Mouse (Mus musculus): ENCODE measurements around the gene BB287469. TPM values are rescaled to one million over a fixed set of nuclear protein-coding genes. Genes with fewer than 3 reads are reported as not detected.
A peak's percentile ranks its signal among the peaks of the same experiment; 100 is the strongest.
"Not testable (repeated sequence)": the region's sequence is repeated elsewhere in the genome, so short reads cannot be mapped to it uniquely, and the experiment has no call there.

Gene BB287469
- not detected in 2 replicates for total RNA-seq (2017)

- not testable (repeated sequence) for ATAC-seq (replicated peaks in 1 of 2; ENCODE audit: insufficient read depth in 1 of 2, low FRiP score in 2 of 2, low TSS enrichment in 1 of 2, low read depth in 1 of 2, poor library complexity in 2 of 2, severe bottlenecking in 2 of 2)
Observed at GRCm38 (mm10) chr12:87816277-87816676, at the start of gene BB287469. Gene BB287469 (plus strand): TSS chr12:87816577.

GRCm38 (mm10) chr12:87775655-87776054 is 40.7 kb upstream of the BB287469 start, which contains the start of gene Gm21319:
Gene Gm21319 (minus strand): TSS chr12:87775755.
- ATAC-seq (replicated peaks in 1 of 2; ENCODE audit: insufficient read depth in 1 of 2, low FRiP score in 2 of 2, low TSS enrichment in 1 of 2, low read depth in 1 of 2, poor library complexity in 2 of 2, severe bottlenecking in 2 of 2): not testable (repeated sequence)

- ATAC-seq (replicated peaks in 1 of 2; ENCODE audit: insufficient read depth in 1 of 2, low FRiP score in 2 of 2, low TSS enrichment in 1 of 2, low read depth in 1 of 2, poor library complexity in 2 of 2, severe bottlenecking in 2 of 2): not testable (repeated sequence)
Observed at GRCm38 (mm10) chr12:87795212-87795611, 21.2 kb upstream of the BB287469 start, which contains the start of gene Gm21936. Gene Gm21936 (plus strand): TSS chr12:87795512.

DNA sequence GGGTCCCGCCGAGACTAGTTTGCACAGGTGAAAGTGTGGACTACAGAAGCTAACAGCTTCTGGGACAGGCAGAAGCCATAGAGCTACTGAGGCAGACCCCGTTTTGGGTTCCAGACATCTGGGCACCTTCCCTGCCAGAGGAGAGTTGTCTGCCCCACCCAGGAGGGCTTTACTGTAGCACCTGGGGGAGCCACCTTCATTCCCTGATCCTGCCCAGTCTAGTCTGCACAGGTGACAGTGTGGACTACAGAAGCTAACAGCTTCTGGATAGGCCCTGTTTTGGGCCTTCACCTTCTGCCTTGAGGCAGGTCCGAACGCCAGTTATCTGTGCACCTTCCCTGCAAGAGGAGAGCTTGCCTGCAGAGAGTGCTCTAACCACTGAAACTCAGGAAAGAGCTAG is 18.4 kb upstream of the BB287469 start:
- ATAC-seq (replicated peaks in 1 of 2; ENCODE audit: insufficient read depth in 1 of 2, low FRiP score in 2 of 2, low TSS enrichment in 1 of 2, low read depth in 1 of 2, poor library complexity in 2 of 2, severe bottlenecking in 2 of 2): not testable (repeated sequence)

GRCm38 (mm10) chr12:87842239-87842638 is 25.9 kb downstream of the BB287469 start, which contains the start of gene Gm2001:
Gene Gm2001 (minus strand): TSS chr12:87842339.
- ATAC-seq (replicated peaks in 1 of 2; ENCODE audit: insufficient read depth in 1 of 2, low FRiP score in 2 of 2, low TSS enrichment in 1 of 2, low read depth in 1 of 2, poor library complexity in 2 of 2, severe bottlenecking in 2 of 2): not testable (repeated sequence)

DNA sequence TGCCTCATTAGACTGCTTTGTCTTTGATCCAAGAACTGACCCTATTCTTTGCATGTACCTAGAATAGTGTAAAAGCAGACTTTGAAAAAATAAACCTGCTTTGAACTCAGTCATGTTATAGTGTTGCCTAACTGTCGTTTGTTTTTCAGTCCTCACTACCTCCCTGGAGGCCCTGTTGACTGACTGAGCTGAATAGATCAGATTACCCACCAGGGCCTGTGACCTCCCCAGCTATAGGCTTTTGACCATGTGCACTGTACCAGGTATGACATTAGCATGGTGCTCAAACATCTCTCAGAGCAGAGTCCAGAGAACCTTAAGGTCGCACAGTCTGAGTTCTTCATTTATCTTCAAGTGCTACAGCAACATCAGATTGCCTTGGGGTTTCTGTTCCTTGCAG is 34.3 kb downstream of the BB287469 start:
- ATAC-seq (replicated peaks in 1 of 2; ENCODE audit: insufficient read depth in 1 of 2, low FRiP score in 2 of 2, low TSS enrichment in 1 of 2, low read depth in 1 of 2, poor library complexity in 2 of 2, severe bottlenecking in 2 of 2): not testable (repeated sequence)

- ATAC-seq (replicated peaks in 1 of 2; ENCODE audit: insufficient read depth in 1 of 2, low FRiP score in 2 of 2, low TSS enrichment in 1 of 2, low read depth in 1 of 2, poor library complexity in 2 of 2, severe bottlenecking in 2 of 2): not testable (repeated sequence)
Observed at GRCm38 (mm10) chr12:87856067-87856466, 39.7 kb downstream of the BB287469 start.

GRCm38 (mm10) chr12:87861740-87862692 is 45.6 kb downstream of the BB287469 start:
- ATAC-seq (replicated peaks in 1 of 2; ENCODE audit: insufficient read depth in 1 of 2, low FRiP score in 2 of 2, low TSS enrichment in 1 of 2, low read depth in 1 of 2, poor library complexity in 2 of 2, severe bottlenecking in 2 of 2): not testable (repeated sequence)

- not testable (repeated sequence) for ATAC-seq (replicated peaks in 1 of 2; ENCODE audit: insufficient read depth in 1 of 2, low FRiP score in 2 of 2, low TSS enrichment in 1 of 2, low read depth in 1 of 2, poor library complexity in 2 of 2, severe bottlenecking in 2 of 2)
Observed at GRCm38 (mm10) chr12:87863638-87864037, 47.3 kb downstream of the BB287469 start.

DNA sequence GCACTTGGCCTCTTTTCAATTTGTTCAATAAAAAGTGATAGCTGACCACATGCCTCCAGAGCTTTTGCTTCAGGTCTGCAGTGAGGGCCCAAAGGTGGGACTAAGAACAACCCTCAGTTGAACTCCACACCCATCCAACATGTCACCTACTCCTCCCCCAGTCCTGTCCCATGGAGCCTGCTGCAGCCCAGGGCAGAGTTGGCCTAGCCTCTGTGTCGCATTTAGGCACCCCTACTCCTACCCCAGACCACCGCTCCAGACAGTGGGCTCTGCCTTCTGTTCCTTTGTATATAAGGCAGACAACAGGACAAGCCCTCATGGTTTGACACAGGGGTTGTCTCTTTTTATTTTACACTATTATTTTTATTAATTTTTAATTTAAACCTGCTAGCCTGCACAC is 47.7 kb downstream of the BB287469 start:
- peak in 1 of 2 experiments; percentile 48; a peak in 1 of 4 replicates for ATAC-seq (replicated peaks in 1 of 2; ENCODE audit: insufficient read depth in 1 of 2, low FRiP score in 2 of 2, low TSS enrichment in 1 of 2, low read depth in 1 of 2, poor library complexity in 2 of 2, severe bottlenecking in 2 of 2)

Other genes with a start within 250 kb of the BB287469 start
- gene Oog1, start 213.9 kb upstream of the BB287469 start, total RNA-seq (2017): not detected in 2 replicates
- not detected in 2 replicates for gene Gm4027, start 197.7 kb upstream of the BB287469 start, total RNA-seq (2017)
- not detected in 2 replicates for gene Gm16381, start 172.0 kb upstream of the BB287469 start, total RNA-seq (2017)
- gene Gm21319, start 40.8 kb upstream of the BB287469 start, total RNA-seq (2017): not detected in 2 replicates
- not detected in 2 replicates for gene Gm21936, start 21.1 kb upstream of the BB287469 start, total RNA-seq (2017)
- not detected in 2 replicates for gene Gm2001, start 25.8 kb downstream of the BB287469 start, total RNA-seq (2017)
- gene Gm2016, start 57.5 kb downstream of the BB287469 start, total RNA-seq (2017): not detected in 2 replicates
- gene Gm2022, start 78.8 kb downstream of the BB287469 start, total RNA-seq (2017): not detected in 2 replicates
- not detected in 2 replicates for gene Gm2035, start 103.3 kb downstream of the BB287469 start, total RNA-seq (2017)
- gene Gm2042, start 137.5 kb downstream of the BB287469 start, total RNA-seq (2017): not detected in 2 replicates
- gene Gm2075, start 195.3 kb downstream of the BB287469 start, total RNA-seq (2017): not detected in 2 replicates
- not detected in 2 replicates for gene Gm6803, start 202.2 kb downstream of the BB287469 start, total RNA-seq (2017)
- gene Gm2056, start 210.4 kb downstream of the BB287469 start, total RNA-seq (2017): not detected in 2 replicates

All from hematopoietic stem cell, adult 5-6 weeks (primary cell).